Mouse (Mus musculus): ENCODE measurements at regions not wholly inside any gene's neighbourhood (a gene's known extent, or its start where the extent isn't known, plus 50 kb on each side); places are given as distances from the start of the nearest gene placed in this dataset.

DNA sequence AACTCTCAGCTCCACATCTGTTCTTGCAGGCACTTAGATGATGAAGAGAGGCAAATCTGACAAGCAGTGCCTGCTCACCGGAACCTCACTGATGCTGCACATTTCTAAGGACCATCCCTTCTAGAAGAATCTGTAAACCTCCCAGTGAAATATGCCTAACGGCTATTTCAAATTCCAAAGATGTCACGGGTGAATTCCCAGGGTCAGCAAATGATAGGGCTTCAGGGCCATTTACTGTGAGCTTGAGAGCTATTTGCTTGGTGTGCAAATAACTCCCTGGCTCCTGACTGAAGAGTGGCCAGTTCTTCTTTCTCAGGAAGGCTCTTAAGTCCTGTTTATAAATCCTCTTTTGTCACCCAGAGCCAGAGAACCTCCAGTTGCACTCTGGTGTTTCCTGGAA is 135.3 kb downstream of the Tmx1 start:
- in situ Hi-C loops (cut with MboI, MseI): loop anchor here (25.0 kb wide), 1 partner anchor 776 kb away; no protein-coding TSS in a partner anchor

DNA sequence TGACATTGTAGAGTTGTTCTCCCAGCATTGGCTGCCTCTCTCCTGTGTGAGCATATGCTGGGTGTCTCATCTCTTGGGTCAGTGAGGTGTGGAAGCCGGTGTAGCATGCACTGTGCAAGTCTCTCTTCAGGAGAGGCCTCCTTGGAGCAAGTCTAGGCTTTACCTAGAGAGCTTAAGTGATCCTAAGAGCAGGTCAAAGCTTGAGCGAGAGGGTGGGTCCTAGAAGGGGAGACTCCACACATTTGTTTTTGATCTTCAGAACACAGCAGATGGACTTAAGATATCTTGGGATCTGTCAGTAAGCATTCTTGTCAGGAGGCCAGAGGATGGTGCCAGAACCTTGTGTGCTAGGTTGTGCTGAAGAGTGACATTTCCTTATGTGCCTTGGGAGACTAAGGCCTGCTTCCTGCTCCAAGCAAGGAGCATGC is 136.4 kb downstream of the Tmx1 start:
- in situ Hi-C loops (cut with MboI, MseI): loop anchor here (25.0 kb wide), 1 partner anchor 777 kb away; no protein-coding TSS in a partner anchor

- in situ Hi-C loops (cut with MboI, MseI): loop anchor here (25.0 kb wide), 1 partner anchor 778 kb away; no protein-coding TSS in a partner anchor
These were observed 137.7 kb downstream of the Tmx1 start for GRCm38 (mm10) chr12:70590456-70591050.

- in situ Hi-C loops (cut with MboI, MseI): loop anchor here (25.0 kb wide), 1 partner anchor 781 kb away; no protein-coding TSS in a partner anchor
These were observed 139.9 kb downstream of the Tmx1 start for GRCm38 (mm10) chr12:70592821-70593220.

- in situ Hi-C loops (cut with MboI, MseI): loop anchor here (25.0 kb wide), 1 partner anchor 786 kb away; no protein-coding TSS in a partner anchor
These were observed 145.4 kb downstream of the Tmx1 start for GRCm38 (mm10) chr12:70598211-70598701.

- in situ Hi-C loops (cut with MboI, MseI): loop anchor here (25.0 kb wide), 1 partner anchor 787 kb away; no protein-coding TSS in a partner anchor
These were observed 146.8 kb downstream of the Tmx1 start for GRCm38 (mm10) chr12:70599731-70600130.

- in situ Hi-C loops (cut with MboI, MseI): no loop called here
These were observed 151.0 kb downstream of the Tmx1 start for GRCm38 (mm10) chr12:70603869-70604268.

DNA sequence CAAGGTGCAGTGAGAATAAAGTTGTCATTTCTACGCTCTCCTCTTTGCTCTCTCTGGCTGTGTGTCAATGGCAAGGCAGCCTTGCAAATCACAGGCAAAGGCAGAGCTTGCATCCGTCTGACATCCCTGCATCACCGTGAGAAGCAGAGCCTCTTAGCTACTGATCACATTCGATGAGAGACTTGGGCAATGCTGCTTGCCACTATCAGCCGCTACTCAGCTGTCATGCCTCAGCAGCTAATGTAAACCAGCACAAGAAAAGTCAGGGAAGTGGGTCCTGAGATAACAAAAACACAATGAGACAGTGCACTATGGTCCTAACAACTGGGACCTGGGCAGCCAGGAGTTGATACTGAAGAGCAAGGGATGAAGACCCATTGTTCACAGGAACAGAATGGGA is 155.8 kb downstream of the Tmx1 start:
- in situ Hi-C loops (cut with MboI, MseI): no loop called here

GRCm38 (mm10) chr12:70609116-70609871 is 156.4 kb downstream of the Tmx1 start:
- in situ Hi-C loops (cut with MboI, MseI): no loop called here

- in situ Hi-C loops (cut with MboI, MseI): loop anchor here (5.0 kb wide), 1 partner anchor 65 kb away; no protein-coding TSS in a partner anchor
These were observed 159.0 kb downstream of the Tmx1 start for GRCm38 (mm10) chr12:70611891-70612290.

GRCm38 (mm10) chr12:70613244-70613643 is 160.3 kb downstream of the Tmx1 start:
- in situ Hi-C loops (cut with MboI, MseI): loop anchor here (5.0 kb wide), 1 partner anchor 64 kb away; no protein-coding TSS in a partner anchor

- in situ Hi-C loops (cut with MboI, MseI): loop anchor here (5.0 kb wide), 1 partner anchor 63 kb away; no protein-coding TSS in a partner anchor
These were observed 161.2 kb downstream of the Tmx1 start for GRCm38 (mm10) chr12:70614101-70614500.

- in situ Hi-C loops (cut with MboI, MseI): loop anchor here (5.0 kb wide), 1 partner anchor 63 kb away; no protein-coding TSS in a partner anchor
These were observed 161.8 kb downstream of the Tmx1 start for GRCm38 (mm10) chr12:70614686-70615085.

DNA sequence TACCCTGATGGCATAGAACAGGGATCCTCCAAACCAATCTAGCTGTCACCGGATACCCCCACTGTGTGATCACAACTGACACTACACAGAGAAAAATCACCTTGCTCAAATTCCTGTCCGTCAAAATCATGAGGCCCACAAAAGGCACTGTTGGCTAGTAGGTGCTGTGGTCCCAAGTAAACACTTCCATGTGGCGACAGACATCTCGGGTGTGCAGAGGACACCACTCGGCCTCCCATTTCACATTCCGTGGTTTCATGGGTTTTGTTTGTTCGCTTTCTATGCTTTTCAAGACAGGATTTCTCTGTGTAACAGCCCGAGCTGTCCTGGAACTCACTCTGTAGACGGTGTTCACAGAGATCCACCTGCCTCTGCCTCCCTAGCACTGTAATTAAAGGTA is 162.2 kb downstream of the Tmx1 start:
- in situ Hi-C loops (cut with MboI, MseI): no loop called here

GRCm38 (mm10) chr12:70616049-70616448 is 163.2 kb downstream of the Tmx1 start:
- in situ Hi-C loops (cut with MboI, MseI): no loop called here

DNA sequence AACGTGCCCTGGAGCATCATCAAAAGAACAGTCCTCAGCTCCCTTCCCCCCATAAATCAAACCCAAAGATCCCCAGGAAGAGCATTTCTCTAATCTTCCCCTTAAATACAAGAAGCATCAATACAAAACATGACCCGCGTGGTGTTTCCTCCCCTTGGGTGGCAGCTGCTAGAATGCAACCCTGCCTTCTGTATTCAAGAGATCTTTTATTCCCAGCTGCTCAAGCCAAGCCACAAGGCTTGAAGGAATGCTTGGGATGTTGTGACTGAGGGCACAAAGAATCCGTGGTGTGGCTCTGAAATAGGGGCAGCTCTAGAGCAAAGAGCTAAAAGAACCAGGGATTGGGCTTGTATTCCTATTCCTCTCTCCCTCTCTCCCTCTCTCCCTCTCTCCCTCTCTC is 163.6 kb downstream of the Tmx1 start:
- in situ Hi-C loops (cut with MboI, MseI): no loop called here

DNA sequence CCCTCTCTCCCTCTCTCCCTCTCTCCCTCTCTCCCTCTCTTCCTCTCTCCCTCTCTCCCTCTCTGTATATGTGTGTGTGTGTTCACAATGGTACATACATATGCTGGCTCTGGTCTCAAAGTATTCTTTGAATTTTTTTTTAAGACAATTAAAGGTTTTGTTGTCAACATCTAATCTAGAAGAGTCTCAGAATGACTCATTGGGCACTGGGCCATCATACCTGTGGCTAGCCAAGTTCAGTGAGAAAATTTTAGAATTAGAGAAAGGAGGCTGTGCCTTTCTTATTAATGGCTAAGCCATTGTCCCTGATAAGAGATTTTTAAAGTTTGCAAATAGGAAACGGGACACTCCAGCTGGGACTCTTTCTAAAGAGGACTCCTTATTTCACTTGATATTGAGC is 164.1 kb downstream of the Tmx1 start:
- in situ Hi-C loops (cut with MboI, MseI): no loop called here

DNA sequence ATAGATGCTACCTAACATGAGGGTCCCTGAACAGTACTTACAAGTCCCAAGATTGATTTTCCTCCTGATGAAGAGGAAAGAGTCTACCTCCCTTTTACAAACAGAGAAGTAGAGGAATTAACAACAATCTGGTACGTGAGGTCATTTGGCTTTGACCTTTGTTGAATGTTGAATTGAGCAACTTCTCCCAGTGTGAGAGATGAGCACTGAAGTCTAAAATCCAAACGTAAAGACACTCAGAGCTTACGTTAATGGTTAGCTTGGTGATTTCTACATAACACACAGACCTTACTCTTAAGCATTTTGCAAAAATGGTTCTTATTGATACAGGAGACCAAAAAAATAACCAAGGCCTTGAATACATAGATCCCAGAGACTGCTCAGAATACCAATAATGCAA is 165.1 kb downstream of the Tmx1 start:
- in situ Hi-C loops (cut with MboI, MseI): no loop called here

DNA sequence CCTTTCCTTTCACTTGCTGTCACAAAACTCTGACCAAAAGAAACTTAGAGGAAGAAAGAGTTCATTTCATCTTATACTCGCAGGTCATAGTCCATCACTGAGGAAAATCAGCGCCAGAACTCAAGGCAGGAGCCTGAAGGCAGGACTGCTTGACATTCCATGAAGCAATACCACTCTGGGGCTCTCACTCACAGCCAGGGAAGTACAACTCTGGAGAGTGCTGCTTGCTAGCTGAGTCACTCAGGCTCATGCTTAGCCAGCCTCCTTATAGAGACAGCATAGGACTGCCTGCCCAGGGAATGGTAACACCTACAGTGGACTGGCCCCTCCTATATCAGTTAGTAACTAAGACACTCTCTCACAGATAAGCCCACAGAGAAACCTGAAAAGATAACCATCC is 166.5 kb downstream of the Tmx1 start:
- in situ Hi-C loops (cut with MboI, MseI): no loop called here

DNA sequence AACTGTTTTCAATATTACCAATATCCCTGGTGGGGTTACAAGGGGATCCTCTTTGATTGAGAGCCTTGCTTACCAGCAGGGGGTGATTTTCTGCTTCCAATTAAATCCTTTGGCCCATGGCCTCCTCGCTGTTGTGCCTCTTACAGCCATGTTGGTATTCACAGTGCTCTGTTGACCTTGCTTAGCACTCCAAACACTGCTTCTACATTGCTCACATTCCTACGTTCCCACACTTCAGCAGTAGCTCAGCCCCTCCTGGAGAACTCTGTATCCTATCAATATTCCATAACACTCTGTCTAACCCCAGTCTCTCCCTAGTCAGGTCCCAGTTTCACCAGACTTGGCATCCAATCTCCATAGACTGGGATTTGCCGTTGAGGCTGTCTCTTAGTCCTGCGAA is 169.1 kb downstream of the Tmx1 start:
- in situ Hi-C loops (cut with MboI, MseI): no loop called here

GRCm38 (mm10) chr12:70624298-70624980 is 171.5 kb downstream of the Tmx1 start:
- in situ Hi-C loops (cut with MboI, MseI): no loop called here

DNA sequence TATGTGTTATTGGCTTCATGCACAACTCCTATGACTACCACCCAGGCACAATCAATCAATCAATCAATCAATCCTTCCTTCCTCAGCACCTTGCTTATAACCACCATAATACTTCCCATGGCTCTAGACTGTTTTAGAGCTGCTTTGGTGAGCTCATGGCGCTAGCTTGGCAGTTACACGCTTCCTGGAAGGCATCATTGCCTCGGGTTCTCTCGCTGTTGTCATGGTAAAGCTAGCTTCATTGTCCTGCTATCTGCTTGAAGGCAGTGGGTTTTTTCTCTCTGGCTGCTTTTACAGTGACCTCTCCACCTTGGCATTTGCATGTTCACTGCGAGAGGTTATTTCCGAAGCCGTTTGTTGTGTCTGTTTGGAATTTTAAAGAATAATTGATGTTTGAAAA is 174.7 kb downstream of the Tmx1 start:
- in situ Hi-C loops (cut with MboI, MseI): no loop called here
